11 mouse cellular contexts compared by ENCODE assay signal in genomic region chr5:146846489-146846888, GRCm38 (mm10). TPM values are rescaled to one million over a fixed set of nuclear protein-coding genes. Genes with fewer than 3 reads are reported as not detected.
DNase-seq lines count a peak whose midpoint lies in the region; ATAC-seq lines count a peak whose summit lies in the region.
"Had no signal": no experiment of that assay in that cellular context is flagged by ENCODE, and none has a peak within 500 bp of the region (broad histone marks: within the 10 kb centered on the region; RNA-seq: fewer than 3 reads in every experiment).

No protein-coding gene starts in this region.

- no peak for ATAC-seq in embryonic facial prominence, embryonic 12.5 days (ENCODE audit: insufficient number of reproducible peaks, insufficient read depth, low FRiP score, low TSS enrichment)
- no peak for ATAC-seq in intestine, embryonic 16.5 days
- ATAC-seq in midbrain, embryonic 16.5 days, result no peak
- ATAC-seq in erythroid progenitor cell, adult 5-6 weeks (replicated peaks; ENCODE audit: low FRiP score, poor library complexity, severe bottlenecking), result no peak

- no peaks in the 10 kb centered on the region for H3K27me3 ChIP-seq in embryonic facial prominence, embryonic 12.5 days
- H3K27me3 ChIP-seq in intestine, embryonic 16.5 days (replicated peaks; ENCODE audit: control insufficient read depth, insufficient read depth, low read length), result no peaks in the 10 kb centered on the region
- H3K27me3 ChIP-seq in midbrain, embryonic 16.5 days (ENCODE audit: control insufficient read depth, insufficient read depth, low read depth, low read length), result no peaks in the 10 kb centered on the region

- peak overlapping the region; percentile 88; the same call in 1 of the 2 replicates for H3K4me2 ChIP-seq in embryonic facial prominence, embryonic 12.5 days (replicated peaks)
- peak overlapping the region; percentile 97 for H3K4me2 ChIP-seq in intestine, embryonic 16.5 days (ENCODE audit: low read depth, low read length)
- peak overlapping the region; percentile 99; the same call in 1 of the 2 replicates for H3K4me2 ChIP-seq in midbrain, embryonic 16.5 days (ENCODE audit: low read length)

- H3K4me3 ChIP-seq in embryonic facial prominence, embryonic 12.5 days, result peak overlapping the region; percentile 64; the same call in 1 of the 2 replicates
- peak overlapping the region; percentile 76 for H3K4me3 ChIP-seq in intestine, embryonic 16.5 days (ENCODE audit: low read length)
- H3K4me3 ChIP-seq in midbrain, embryonic 16.5 days (ENCODE audit: low read depth, low read length), result no peak overlapping the region

- no peaks in the 10 kb centered on the region for H3K9me3 ChIP-seq in embryonic facial prominence, embryonic 12.5 days
- H3K9me3 ChIP-seq in intestine, embryonic 16.5 days (ENCODE audit: control insufficient read depth, low read length), result no peaks in the 10 kb centered on the region
- H3K9me3 ChIP-seq in midbrain, embryonic 16.5 days (replicated peaks; ENCODE audit: control insufficient read depth, low read length, poor library complexity, severe bottlenecking), result no peaks in the 10 kb centered on the region

- H3K9ac ChIP-seq in embryonic facial prominence, embryonic 12.5 days, result no peak overlapping the region
- peak overlapping the region; percentile 72 for H3K9ac ChIP-seq in intestine, embryonic 16.5 days (ENCODE audit: low read depth, low read length)
- H3K9ac ChIP-seq in midbrain, embryonic 16.5 days (ENCODE audit: low read depth, low read length), result no peak overlapping the region

- WGBS in embryonic facial prominence, embryonic 12.5 days, result 45% methylated on average over 2 of the region's 2 CpGs
- WGBS in intestine, embryonic 16.5 days, result 35% methylated on average over 2 of the region's 2 CpGs
- 89% methylated on average over 2 of the region's 2 CpGs for WGBS in midbrain, embryonic 16.5 days

- no peaks in the 10 kb centered on the region for H3K36me3 ChIP-seq in embryonic facial prominence, embryonic 12.5 days
- no peaks in the 10 kb centered on the region for H3K36me3 ChIP-seq in intestine, embryonic 16.5 days (ENCODE audit: control insufficient read depth, insufficient read depth, low read length)
- H3K36me3 ChIP-seq in midbrain, embryonic 16.5 days (ENCODE audit: control insufficient read depth, insufficient read depth, low read length), result no peaks in the 10 kb centered on the region

- H3K4me1 ChIP-seq in embryonic facial prominence, embryonic 12.5 days, result peaks cover 14% of the 10 kb centered on the region; the same call in 1 of the 2 replicates
- peaks cover 19% of the 10 kb centered on the region for H3K4me1 ChIP-seq in intestine, embryonic 16.5 days (ENCODE audit: control insufficient read depth, insufficient read depth, low read length)
- H3K4me1 ChIP-seq in midbrain, embryonic 16.5 days (ENCODE audit: control insufficient read depth, insufficient read depth, low read length), result peaks cover 10% of the 10 kb centered on the region

- H3K27ac ChIP-seq in embryonic facial prominence, embryonic 12.5 days, result peak overlapping the region; percentile 12; the same call in 1 of the 2 replicates
- H3K27ac ChIP-seq in intestine, embryonic 16.5 days (ENCODE audit: low read length), result peak overlapping the region; percentile 20; the same call in 1 of the 2 replicates
- no peak overlapping the region for H3K27ac ChIP-seq in midbrain, embryonic 16.5 days (ENCODE audit: low read length)

- peak; percentile 18 for DNase-seq in kidney, adult 11 months
- DNase-seq in kidney, postnatal 10 days, result no peak
- DNase-seq in adrenal gland, postnatal 36 days, result no peak
- DNase-seq in T-cell, adult 2 months (ENCODE audit: low spot score), result no peak
- DNase-seq: cerebellum, adult 11 months; gastrocnemius, postnatal 14 days; right cerebral cortex, postnatal 4 days had no signal

RNA-seq across cellular contexts. Expression of gene Rasl11a, which starts 1.6 kb away (rescaled TPM):
- 17.2 and 18.8 TPM in 2 replicates for polyA plus RNA-seq in embryonic facial prominence, embryonic 12.5 days (2016; fragmentation: Nextera tagmentation; extraction: Ambion mirVana)
- polyA plus RNA-seq in intestine, embryonic 16.5 days (2015; fragmentation: Nextera tagmentation; extraction: Ambion mirVana), result 26.5 and 28.3 TPM in 2 replicates
- polyA plus RNA-seq in midbrain, embryonic 16.5 days (2015; fragmentation: Nextera tagmentation; extraction: Ambion mirVana), result 10.2 and 10.8 TPM in 2 replicates
- 1 to 10 TPM; 7.3 to 9.5 TPM for total RNA-seq in adrenal gland, postnatal 36 days (2021)
- not detected in 2 replicates for total RNA-seq in erythroid progenitor cell, adult 5-6 weeks (2015; ENCODE audit: low replicate concordance)
- total RNA-seq in erythroid progenitor cell, adult 5-6 weeks (2017; ENCODE audit: low replicate concordance), result not detected in 2 replicates

RNA-seq across cellular contexts. Expression of gene Rpl21, which starts 13.8 kb away (rescaled TPM):
- polyA plus RNA-seq in embryonic facial prominence, embryonic 12.5 days (2016; fragmentation: Nextera tagmentation; extraction: Ambion mirVana), result 521 and 529 TPM in 2 replicates
- polyA plus RNA-seq in intestine, embryonic 16.5 days (2015; fragmentation: Nextera tagmentation; extraction: Ambion mirVana), result 455 and 503 TPM in 2 replicates
- 300 and 310 TPM in 2 replicates for polyA plus RNA-seq in midbrain, embryonic 16.5 days (2015; fragmentation: Nextera tagmentation; extraction: Ambion mirVana)
- 100 to 1,000 TPM; 271 to 290 TPM for total RNA-seq in adrenal gland, postnatal 36 days (2021)
- 547 and 879 TPM in 2 replicates for total RNA-seq in erythroid progenitor cell, adult 5-6 weeks (2015; ENCODE audit: low replicate concordance)
- total RNA-seq in erythroid progenitor cell, adult 5-6 weeks (2017; ENCODE audit: low replicate concordance), result 529 and 618 TPM in 2 replicates

RNA-seq across cellular contexts. Expression of gene Usp12, which starts 51.7 kb away (rescaled TPM):
- polyA plus RNA-seq in embryonic facial prominence, embryonic 12.5 days (2016; fragmentation: Nextera tagmentation; extraction: Ambion mirVana), result 17.0 and 20.3 TPM in 2 replicates
- 26.7 and 33.7 TPM in 2 replicates for polyA plus RNA-seq in intestine, embryonic 16.5 days (2015; fragmentation: Nextera tagmentation; extraction: Ambion mirVana)
- polyA plus RNA-seq in midbrain, embryonic 16.5 days (2015; fragmentation: Nextera tagmentation; extraction: Ambion mirVana), result 14.5 and 16.6 TPM in 2 replicates
- total RNA-seq in adrenal gland, postnatal 36 days (2021), result 10 to 100 TPM; 30.2 to 36.3 TPM
- 8.6 and 15.1 TPM in 2 replicates for total RNA-seq in erythroid progenitor cell, adult 5-6 weeks (2015; ENCODE audit: low replicate concordance)
- total RNA-seq in erythroid progenitor cell, adult 5-6 weeks (2017; ENCODE audit: low replicate concordance), result 9.2 and 10.3 TPM in 2 replicates
